Mouse (Mus musculus) limb, embryonic 10.5 days (tissue): Measurements from ENCODE around the gene Mthfd2l. TPM values are rescaled to one million over a fixed set of nuclear protein-coding genes. Genes with fewer than 3 reads are reported as not detected.

ENCODE experiments used
- DNase-seq: peaks from one replicate; pipeline ENCODE4 v3.0.0-alpha.2; 2017; ENCODE audit warnings: low spot score
- H3K27ac ChIP-seq: fragments of 300-500 bp; sonication (generic); 2 replicates; pipeline ENCODE4 v1.5.1; 2016; ENCODE audit warnings: mild to moderate bottlenecking
- H3K27me3 ChIP-seq: fragments of 300-500 bp; sonication (generic); 2 replicates; pipeline ENCODE4 v1.6.1; 2016; ENCODE audit warnings: low read depth, mild to moderate bottlenecking; ENCODE audit not compliant: poor library complexity, severe bottlenecking
- H3K36me3 ChIP-seq: fragments of 300-500 bp; sonication (generic); 2 replicates; pipeline ENCODE4 v1.6.1; 2016; ENCODE audit warnings: mild to moderate bottlenecking, moderate library complexity
- H3K4me1 ChIP-seq: fragments of 300-500 bp; sonication (generic); 2 replicates; pipeline ENCODE4 v1.6.1; 2016
- H3K4me3 ChIP-seq: fragments of 300-500 bp; sonication (generic); 2 replicates; pipeline ENCODE4 v1.5.1; 2016; ENCODE audit warnings: mild to moderate bottlenecking, moderate library complexity
- H3K9me3 ChIP-seq: fragments of 300-500 bp; sonication (generic); replicated peaks from 2 replicates; pipeline ENCODE4 v1.6.1; 2016; ENCODE audit warnings: mild to moderate bottlenecking
- WGBS: fragments of 180-500 bp; shearing (Covaris S2); methylation state at CpG from one replicate; pipeline ENCODE4 v1.1.7; 2016; 5-methylcytosine and 5-hydroxymethylcytosine counted together
- polyA plus RNA-seq: library from polyadenylated mRNA; unstranded; fragments of >200 nt; fragmentation: Nextera tagmentation; extraction: Ambion mirVana; gene quantifications from 2 replicates; pipeline ENCODE4 v1.2.1, GENCODE M21; 2016

Gene Mthfd2l
- 50.2 and 59.0 TPM in 2 replicates for polyA plus RNA-seq

DNA sequence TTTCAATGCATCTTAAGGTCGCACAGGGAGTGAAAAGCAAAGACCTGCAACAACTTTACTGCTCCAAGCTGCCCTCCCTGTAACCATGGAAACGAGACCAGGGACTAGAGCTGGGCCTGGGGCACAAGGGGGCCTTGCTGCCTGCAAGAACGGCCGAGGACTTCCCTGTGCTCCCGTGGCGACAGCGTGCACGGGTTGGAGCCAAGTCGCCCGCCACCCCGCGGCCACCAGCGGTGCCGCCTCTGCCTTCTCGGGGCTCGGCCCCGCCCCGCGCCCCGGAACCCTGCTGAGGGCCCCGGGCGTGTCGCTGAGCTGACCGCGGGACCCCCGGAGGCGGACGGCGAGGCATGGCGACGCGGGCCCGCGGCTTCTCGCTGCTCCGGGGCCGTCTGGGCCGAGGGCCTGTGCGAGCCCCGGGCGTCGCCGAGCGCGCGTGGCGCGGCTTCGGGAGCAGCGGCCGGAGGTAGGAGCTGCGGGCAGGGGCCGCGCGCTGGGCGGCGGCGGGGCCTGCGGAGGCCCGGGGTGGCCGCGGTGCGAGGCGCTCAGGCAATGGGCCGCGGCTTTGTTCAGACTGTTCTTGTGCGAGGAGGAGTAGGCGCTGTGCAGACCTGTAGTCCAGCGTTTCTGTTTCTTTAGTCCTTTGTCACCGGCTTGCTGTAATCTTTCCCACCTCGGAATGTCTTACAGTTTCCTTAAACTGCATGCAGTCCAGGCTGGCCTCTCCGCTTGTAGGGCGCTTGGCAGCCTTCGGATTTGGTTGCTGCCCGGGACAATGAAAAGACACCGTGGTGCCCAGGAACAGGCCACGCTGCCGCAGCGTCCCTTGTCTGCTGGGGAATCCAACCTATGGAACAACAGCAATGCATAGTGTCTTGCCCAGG is at the start of gene Mthfd2l:
Gene Mthfd2l, plus strand, starts transcription at position 147 of the 881 bp plus-strand sequence.
- Histone ChIP-seq H3K9me3 (no peaks in the 10 kb centered on the region), H3K4me1 (peaks cover 10% of the 10 kb centered on the region), H3K36me3 (peaks cover 30% of the 10 kb centered on the region), H3K27me3 (no peaks in the 10 kb centered on the region), H3K4me3 (peak within 1 kb of the TSS; percentile 80), H3K27ac (peak within 1 kb of the TSS; percentile 99)
- DNase-seq, result peak; percentile 89
- WGBS, result under 1% methylated on average over 73 of the region's 79 CpGs

DNA sequence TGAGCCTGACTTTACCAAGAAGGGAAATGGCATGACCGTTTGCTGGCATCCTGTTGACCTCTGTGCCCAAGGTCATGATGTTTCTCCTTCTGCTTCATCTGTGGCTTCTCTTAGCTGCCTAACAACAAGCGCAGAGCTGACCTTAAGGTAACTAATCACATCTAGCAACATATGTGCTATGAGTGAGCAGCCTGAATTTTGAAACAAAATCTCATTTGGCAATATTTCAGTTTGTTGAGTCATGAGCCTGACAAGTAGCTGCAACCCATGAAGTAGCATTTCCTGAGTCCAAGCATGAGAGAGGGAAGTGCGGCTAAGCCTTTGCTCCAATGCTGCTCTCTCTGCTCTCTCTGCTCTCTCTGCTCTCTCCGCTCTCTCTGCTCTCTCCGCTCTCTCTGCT is 49.2 kb upstream of the Mthfd2l start:
- WGBS, result 92% methylated on average over 5 of the region's 5 CpGs
- H3K9me3 ChIP-seq, result no peaks in the 10 kb centered on the region
- DNase-seq, result no peak
- H3K4me3 ChIP-seq, result no peak overlapping the region
- H3K36me3 ChIP-seq, result no peaks in the 10 kb centered on the region
- no peaks in the 10 kb centered on the region for H3K4me1 ChIP-seq
- H3K27ac ChIP-seq, result no peak overlapping the region
- no peaks in the 10 kb centered on the region for H3K27me3 ChIP-seq

GRCm38 (mm10) chr5:90882146-90882545 is 48.8 kb upstream of the Mthfd2l start:
- H3K4me3 ChIP-seq, result no peak overlapping the region
- H3K4me1 ChIP-seq, result no peaks in the 10 kb centered on the region
- no peaks in the 10 kb centered on the region for H3K27me3 ChIP-seq
- H3K9me3 ChIP-seq, result no peaks in the 10 kb centered on the region
- no peaks in the 10 kb centered on the region for H3K36me3 ChIP-seq
- H3K27ac ChIP-seq, result no peak overlapping the region
- WGBS, result 90% methylated on average over 5 of the region's 5 CpGs
- no peak for DNase-seq

DNA sequence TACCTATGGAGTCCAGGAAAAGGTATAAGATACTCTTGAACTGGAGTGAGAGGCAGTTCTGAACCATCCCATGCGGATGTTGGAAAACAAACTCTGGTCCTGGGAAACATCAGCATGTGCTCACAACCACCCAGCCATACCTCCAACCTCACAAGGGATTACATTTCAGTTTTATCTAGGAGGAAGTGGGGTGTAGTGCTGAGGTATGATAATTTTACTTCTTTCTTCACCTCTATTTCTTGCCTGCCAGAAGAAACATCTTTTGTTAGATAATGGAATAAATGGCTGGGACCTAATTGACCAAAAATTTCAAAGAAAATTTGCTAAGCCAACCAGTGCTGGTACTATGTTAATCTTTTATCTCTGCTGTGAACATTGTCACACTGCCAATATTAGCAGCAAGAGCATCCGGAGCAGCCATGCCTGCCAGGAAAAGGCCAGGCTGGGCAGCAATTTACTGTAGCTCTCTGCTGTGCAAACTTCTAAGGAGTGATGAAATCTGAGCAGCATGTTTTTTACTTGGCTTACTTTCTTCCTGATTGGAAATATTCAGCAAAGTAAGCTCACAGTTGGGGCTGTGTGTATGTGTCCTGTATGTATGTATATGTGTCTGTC is 46.2 kb upstream of the Mthfd2l start:
- Histone ChIP-seq H3K4me3 (no peak overlapping the region), H3K27me3 (0 out of 2 replicates have a peak, but pooled peaks cover 4% of the 10 kb centered on the region), H3K9me3 (no peaks in the 10 kb centered on the region), H3K36me3 (no peaks in the 10 kb centered on the region), H3K27ac (no peak overlapping the region), H3K4me1 (no peaks in the 10 kb centered on the region)
- 75% methylated on average over 2 of the region's 2 CpGs for WGBS
- no peak for DNase-seq

GRCm38 (mm10) chr5:90888661-90889060 is 42.3 kb upstream of the Mthfd2l start:
- Histone ChIP-seq H3K27me3 (peaks cover 17% of the 10 kb centered on the region), H3K4me3 (no peak overlapping the region), H3K36me3 (no peaks in the 10 kb centered on the region), H3K27ac (no peak overlapping the region), H3K9me3 (no peaks in the 10 kb centered on the region), H3K4me1 (peaks cover 10% of the 10 kb centered on the region)
- 80% methylated on average over 5 of the region's 5 CpGs for WGBS
- DNase-seq, result no peak

DNA sequence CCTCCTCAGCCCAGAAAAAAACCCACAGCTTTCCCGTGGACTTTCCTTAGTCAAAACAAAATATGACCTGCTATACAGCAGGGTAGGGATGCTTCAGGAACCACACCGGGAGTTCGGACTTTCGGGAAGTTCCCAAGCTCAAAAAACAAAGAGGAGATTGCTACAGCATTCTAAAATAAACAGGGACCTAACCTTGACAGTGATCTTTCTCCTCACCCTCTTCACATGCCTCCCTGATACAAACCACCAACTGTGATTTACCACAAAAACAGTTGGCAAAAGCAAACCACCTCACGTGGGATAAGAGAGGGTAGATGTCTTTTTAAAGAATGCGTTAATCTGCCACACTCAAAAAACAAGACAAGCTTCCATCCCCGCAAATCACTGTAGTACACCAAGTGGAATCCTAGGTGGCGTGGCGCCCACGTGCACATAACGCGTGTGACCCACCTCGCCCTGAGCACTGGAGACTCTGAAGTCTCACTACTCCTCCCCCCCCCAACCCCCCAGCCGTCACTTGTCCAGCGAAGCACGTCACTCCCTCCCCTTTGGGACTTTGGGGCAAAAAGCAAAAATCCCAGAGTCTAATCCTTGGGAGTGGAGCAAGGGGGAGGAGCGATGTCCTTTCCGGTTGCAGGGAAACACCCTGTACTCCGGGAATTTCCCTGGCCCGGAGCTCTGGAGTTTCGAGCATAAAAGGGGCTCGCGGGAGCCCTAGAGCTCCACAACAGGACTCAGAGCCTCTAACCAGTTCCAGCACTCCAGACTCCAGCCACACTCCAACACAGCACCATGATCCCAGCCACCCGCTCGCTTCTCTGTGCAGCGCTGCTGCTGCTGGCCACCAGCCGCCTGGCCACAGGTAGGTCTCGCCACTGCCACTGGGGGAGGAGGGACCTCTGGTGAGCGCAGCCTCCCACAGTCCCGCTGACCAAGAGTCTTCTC is 40.1 kb upstream of the Mthfd2l start, which contains the start of gene Cxcl1:
Gene Cxcl1, plus strand, starts transcription at position 723 of the 945 bp plus-strand sequence.
- peak within 1 kb of the TSS; percentile 60 for H3K4me3 ChIP-seq
- no peaks in the 10 kb centered on the region for H3K36me3 ChIP-seq
- no peaks in the 10 kb centered on the region for H3K9me3 ChIP-seq
- peak within 1 kb of the TSS; percentile 79 for H3K27ac ChIP-seq
- peak; percentile 57 for DNase-seq
- H3K27me3 ChIP-seq, result peaks cover 17% of the 10 kb centered on the region
- peaks cover 10% of the 10 kb centered on the region for H3K4me1 ChIP-seq
- 13% methylated on average over 30 of the region's 30 CpGs for WGBS

DNA sequence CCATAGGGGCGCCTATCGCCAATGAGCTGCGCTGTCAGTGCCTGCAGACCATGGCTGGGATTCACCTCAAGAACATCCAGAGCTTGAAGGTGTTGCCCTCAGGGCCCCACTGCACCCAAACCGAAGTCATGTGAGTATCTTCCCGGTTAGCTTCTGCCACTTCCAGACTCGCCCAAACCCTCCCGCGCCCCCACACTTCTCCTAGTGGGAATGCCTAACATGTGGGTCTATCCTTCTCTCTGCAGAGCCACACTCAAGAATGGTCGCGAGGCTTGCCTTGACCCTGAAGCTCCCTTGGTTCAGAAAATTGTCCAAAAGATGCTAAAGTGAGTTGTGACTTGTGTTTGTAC is 39.5 kb upstream of the Mthfd2l start:
- Histone ChIP-seq H3K27ac (peak overlapping the region; percentile 79), H3K36me3 (no peaks in the 10 kb centered on the region), H3K4me3 (peak overlapping the region; percentile 60), H3K4me1 (peaks cover 10% of the 10 kb centered on the region), H3K27me3 (peaks cover 17% of the 10 kb centered on the region), H3K9me3 (no peaks in the 10 kb centered on the region)
- WGBS, result 31% methylated on average over 10 of the region's 10 CpGs
- DNase-seq, result no peak

DNA sequence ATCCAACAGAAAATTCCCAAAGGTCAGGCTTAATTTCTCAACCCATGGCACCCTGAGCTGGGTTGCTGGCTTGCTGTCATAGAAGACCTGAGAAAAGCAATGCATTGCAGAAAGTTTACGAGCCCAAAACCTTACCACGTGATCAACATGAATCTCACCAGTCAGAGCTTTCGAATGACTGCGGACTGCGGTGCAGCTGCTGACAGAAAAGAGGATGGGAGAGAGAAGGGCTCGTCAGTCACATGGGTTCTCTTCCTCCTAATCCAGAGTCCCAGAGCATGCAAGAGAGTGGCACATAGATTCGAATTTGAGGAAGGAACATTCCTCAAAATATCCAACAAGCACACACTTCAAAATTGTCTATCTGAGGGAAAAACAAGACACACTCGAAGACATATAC is 36.7 kb upstream of the Mthfd2l start:
- no peak for DNase-seq
- H3K27ac ChIP-seq, result no peak overlapping the region
- H3K9me3 ChIP-seq, result no peaks in the 10 kb centered on the region
- H3K36me3 ChIP-seq, result no peaks in the 10 kb centered on the region
- WGBS, result 81% methylated on average over 8 of the region's 8 CpGs
- no peak overlapping the region for H3K4me3 ChIP-seq
- H3K27me3 ChIP-seq, result peaks cover 15% of the 10 kb centered on the region
- H3K4me1 ChIP-seq, result peaks cover 10% of the 10 kb centered on the region

DNA sequence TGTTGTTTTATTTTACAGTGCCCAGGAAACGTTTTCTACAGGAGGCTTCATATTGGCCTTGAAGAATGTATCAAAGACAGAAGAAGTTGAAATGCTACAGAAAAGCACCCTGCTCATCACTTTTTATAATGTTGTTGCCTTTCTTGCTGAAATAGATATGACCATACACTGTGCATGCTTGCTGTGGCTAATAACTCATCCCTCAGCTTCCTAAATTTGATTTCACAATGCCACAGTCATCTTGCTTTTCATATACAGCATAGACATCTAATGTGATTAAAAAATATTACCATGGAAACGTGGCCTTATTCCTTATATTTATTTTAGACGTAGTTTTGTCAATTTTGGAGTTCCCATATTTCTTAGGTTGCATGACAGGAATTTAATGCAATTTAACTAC is 33.5 kb upstream of the Mthfd2l start:
- H3K4me1 ChIP-seq, result 0 out of 2 replicates have a peak, but pooled peaks cover under 1% of the 10 kb centered on the region

GRCm38 (mm10) chr5:90899308-90899707 is 31.6 kb upstream of the Mthfd2l start:
- Histone ChIP-seq H3K36me3 (no peaks in the 10 kb centered on the region), H3K9me3 (no peaks in the 10 kb centered on the region), H3K27me3 (peaks cover 10% of the 10 kb centered on the region), H3K4me1 (peaks cover 15% of the 10 kb centered on the region), H3K4me3 (no peak overlapping the region), H3K27ac (no peak overlapping the region)
- no peak for DNase-seq
- WGBS, result 80% methylated on average over 5 of the region's 5 CpGs

More for the DNA sequence above, 33.5 kb upstream of the Mthfd2l start:
- no peak for DNase-seq
- H3K27me3 ChIP-seq, result no peaks in the 10 kb centered on the region
- no peaks in the 10 kb centered on the region for H3K9me3 ChIP-seq
- H3K36me3 ChIP-seq, result no peaks in the 10 kb centered on the region
- no peak overlapping the region for H3K27ac ChIP-seq
- no peak overlapping the region for H3K4me3 ChIP-seq
- 83% methylated on average over 3 of the region's 3 CpGs for WGBS

- Histone ChIP-seq H3K27me3 (peaks cover 19% of the 10 kb centered on the region), H3K4me1 (peaks cover 15% of the 10 kb centered on the region), H3K27ac (no peak overlapping the region), H3K9me3 (no peaks in the 10 kb centered on the region), H3K4me3 (no peak overlapping the region), H3K36me3 (no peaks in the 10 kb centered on the region)
- WGBS, result 75% methylated on average over 7 of the region's 7 CpGs
- no peak for DNase-seq
Observed at GRCm38 (mm10) chr5:90900147-90900546, 30.8 kb upstream of the Mthfd2l start.

DNA sequence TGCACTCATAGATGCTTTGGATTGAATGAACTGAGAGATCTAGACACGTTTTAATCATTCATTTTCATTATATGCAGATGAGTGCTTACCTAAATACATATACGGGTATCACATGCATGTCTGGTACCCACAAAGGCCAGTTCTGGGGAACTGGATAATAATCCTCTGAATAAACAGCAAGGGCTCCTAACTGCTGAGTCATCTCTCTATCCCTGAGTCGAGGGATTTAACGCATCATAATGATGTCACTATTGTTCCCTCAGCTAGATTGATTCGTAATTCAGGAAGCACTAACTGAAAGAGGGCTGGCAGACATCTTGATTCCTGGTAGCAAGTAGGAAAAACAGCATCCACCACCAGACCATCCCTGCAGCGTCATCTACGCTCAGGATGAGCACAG is 30.2 kb upstream of the Mthfd2l start:
- DNase-seq, result no peak
- Histone ChIP-seq H3K4me3 (no peak overlapping the region), H3K27ac (no peak overlapping the region), H3K36me3 (no peaks in the 10 kb centered on the region), H3K27me3 (peaks cover 19% of the 10 kb centered on the region), H3K4me1 (peaks cover 15% of the 10 kb centered on the region), H3K9me3 (no peaks in the 10 kb centered on the region)
- 83% methylated on average over 7 of the region's 7 CpGs for WGBS
